Mouse (Mus musculus): ENCODE data around the gene Srpk1.
"Not testable (repeated sequence)": the region's sequence is repeated elsewhere in the genome, so short reads cannot be mapped to it uniquely, and the experiment has no call there.

The Srpk1 gene

DNA sequence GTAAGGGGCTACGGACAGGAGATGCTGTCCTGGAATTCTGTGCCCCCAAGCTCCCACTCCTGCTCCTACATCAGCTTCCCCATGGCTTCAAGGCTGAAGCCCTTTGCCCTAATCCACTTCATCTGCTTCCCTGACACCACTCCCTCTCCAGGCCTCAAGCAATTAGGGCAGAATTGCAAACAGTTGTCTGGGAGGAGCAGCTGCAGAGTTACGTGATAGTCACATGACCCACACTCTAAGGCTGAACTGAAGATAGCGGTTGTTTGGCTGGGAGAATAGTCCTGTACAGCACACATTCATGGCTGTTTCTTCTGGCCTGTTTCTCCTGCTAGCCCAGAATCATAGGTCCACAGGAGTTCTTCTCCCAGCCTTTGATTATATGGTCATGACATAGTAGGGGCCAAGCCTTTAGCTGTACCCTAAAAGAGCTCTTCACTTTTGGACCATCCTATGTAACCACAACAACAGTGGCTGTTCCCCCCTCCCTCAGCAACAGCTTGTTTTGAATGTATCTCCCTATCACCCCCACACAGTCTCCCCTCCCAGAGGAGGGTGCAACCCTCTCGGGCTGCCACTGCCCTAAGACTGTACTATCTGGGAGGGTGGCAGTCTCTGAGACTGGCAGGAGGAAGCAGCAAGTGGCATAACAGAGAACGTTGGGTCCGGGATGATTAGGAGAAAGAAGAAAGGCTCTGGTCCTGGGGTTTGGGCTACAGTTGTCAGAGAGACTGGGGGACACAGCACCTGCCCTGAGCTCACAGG, 65.7 kb downstream of the Srpk1 start:
- DNase-seq (ENCODE audit: low read depth, low spot score), result no peak

DNA sequence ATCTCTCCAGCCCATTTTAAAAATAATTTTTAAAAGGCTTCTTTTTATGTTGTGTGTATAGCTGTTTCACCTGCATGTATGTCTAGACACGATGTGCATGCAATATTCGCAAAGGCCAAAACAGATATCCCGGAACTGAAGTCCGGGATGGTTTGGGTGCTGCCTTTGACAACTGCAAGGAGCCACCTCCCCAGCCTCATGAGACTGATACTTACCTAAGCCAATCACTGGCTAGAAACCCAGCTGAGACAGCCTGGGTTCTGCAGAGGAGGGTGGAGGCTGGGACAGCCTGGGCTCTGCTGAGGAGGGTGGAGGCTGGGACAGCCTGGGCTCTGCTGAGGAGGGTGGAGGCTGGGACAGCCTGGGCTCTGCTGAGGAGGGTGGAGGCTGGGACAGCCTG, 68.5 kb downstream of the Srpk1 start:
- DNase-seq (ENCODE audit: low read depth, low spot score), result not testable (repeated sequence)

DNA sequence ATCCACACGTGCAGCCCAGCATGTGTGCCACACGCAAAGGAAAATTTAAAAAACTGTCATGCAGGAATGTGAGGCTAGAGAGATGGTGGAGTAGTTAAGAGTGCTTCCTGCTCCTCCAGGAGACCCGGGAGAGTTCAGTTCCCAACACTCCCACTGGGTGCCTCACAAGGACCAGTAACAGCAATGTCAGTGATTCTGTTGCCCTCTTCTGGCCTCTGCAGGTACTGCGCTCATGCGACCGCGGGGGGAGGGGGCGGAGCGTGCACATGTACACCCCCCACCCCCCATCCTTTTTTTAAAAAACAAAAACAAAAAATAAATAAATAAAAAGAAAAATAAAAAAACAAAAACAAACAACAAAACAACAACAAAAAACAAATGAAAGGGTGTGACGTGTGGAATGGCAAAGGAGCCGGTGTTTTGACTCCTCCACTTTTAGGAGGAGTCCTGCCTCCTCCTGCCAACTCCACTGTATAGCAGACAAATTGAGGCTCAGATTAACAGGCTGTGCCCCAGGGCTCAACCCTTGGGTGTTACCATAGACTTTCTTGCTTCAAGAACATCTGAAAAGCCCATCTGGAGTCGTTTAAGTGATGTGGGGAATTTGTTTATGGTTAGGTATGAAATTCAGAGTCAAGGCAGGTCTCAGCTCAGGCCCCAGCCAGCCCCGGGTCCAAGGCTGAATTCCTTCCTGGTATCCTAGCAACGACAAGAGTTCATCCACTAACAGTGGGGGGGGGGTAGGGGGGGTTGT, 69.3 kb downstream of the Srpk1 start:
- peak; percentile 32 for DNase-seq (ENCODE audit: low read depth, low spot score)

DNA sequence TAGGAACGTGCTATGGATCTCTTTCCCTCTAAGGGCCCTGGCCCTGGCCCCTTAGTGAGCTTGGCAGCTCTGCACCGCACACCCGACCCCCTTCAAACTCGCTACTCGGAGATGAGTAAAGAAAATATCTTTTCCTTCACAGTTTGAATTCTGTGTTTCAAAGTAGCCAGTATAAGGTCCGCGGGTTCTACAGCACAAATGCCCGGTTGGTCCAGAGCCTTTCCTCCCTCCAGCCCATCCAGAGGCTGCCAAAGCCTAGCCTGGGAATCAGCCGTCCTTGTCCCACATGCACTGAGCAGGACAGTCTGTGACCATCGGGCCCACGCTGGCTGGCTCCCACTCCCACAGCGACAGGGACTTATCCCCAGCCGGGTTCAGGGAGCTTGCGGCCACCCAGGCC, 73.4 kb downstream of the Srpk1 start, which contains the start of gene Clpsl2:
Gene Clpsl2 (plus strand): TSS at position 301 of the 400 bp plus-strand sequence.
- no peak for DNase-seq (ENCODE audit: low read depth, low spot score)

DNA sequence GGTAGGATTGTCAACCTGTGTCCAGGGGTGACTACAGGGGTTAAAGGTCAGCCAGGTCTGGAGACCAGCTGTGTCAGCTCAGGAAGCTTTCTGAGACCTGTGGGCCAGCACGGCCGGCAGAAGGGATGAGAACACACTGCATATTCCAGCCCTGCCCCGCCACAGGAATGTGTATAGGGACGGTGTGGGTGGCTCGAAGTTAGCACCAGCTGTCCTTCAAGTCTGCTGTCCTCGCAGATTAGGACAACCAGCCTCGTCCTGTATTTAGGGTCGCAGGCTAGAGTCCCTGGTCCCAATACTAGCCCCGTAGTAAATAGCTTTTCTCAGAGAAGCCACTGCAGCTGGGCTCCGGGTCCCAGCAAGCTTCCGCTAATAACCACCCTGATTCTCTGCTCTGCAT, 74.0 kb downstream of the Srpk1 start:
- DNase-seq (ENCODE audit: low read depth, low spot score), result no peak

DNA sequence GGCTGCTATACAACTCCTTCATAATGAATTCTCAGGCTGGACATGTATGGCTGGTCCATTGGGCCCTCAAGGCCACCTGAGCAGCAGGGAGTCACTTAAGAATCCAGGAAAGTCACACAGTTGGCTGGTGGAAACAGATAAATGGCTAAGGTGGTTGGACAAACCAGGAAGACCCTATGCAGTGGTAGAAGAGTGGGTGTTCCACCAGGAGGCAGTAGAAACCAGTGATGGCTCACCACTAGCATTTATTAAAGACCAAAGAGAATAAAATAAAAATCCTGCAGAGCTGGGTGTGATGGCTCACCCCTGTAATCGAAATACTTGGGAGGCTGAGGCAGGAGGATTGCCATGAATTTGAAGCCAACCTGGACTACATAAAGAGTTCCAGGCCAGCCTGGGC, 75.6 kb downstream of the Srpk1 start:
- no peak for DNase-seq (ENCODE audit: low read depth, low spot score)

DNA sequence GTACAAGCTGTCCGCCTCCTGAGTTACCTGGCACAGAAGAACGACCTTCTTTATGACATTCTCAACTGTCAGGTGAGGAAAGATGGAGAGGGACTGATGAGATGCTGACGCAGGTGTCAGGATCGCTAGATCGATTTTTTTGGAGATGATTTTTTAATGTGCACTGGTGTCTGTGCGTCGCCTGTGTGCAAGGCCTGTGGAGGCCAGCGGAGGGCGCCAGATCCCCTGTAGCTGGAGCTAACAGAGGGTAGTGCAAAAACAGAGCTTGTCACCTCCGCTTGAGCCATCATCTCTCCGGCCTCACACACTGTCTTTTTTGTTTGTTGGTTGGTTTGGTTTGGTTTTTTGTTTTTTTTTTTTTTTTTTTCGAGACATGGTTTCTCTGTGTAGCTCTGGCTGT, 84.6 kb downstream of the Srpk1 start:
- no peak for DNase-seq (ENCODE audit: low read depth, low spot score)
